Mouse (Mus musculus) heart, embryonic 12.5 days (tissue): Measurements from ENCODE around the gene Nfu1. TPM values are rescaled to one million over a fixed set of nuclear protein-coding genes. Genes with fewer than 3 reads are reported as not detected.

Source experiments
- ATAC-seq: fragments of 200-750 bp; cut with Nextera tagmentation; 2 replicates; pipeline ENCODE4 v1.8.0; 2017; ENCODE audit warnings: moderate TSS enrichment, moderate library complexity; ENCODE audit not compliant: insufficient number of reproducible peaks, low FRiP score
- H3K27ac ChIP-seq: fragments of 300-500 bp; sonication (generic); 2 replicates; pipeline ENCODE4 v1.5.1; 2016; ENCODE audit warnings: mild to moderate bottlenecking, moderate library complexity; ENCODE audit not compliant: poor library complexity, severe bottlenecking
- H3K27me3 ChIP-seq: fragments of 300-500 bp; sonication (generic); replicated peaks from 2 replicates; pipeline ENCODE4 v1.6.1; 2016; ENCODE audit warnings: mild to moderate bottlenecking, moderate library complexity
- H3K36me3 ChIP-seq: fragments of 300-500 bp; sonication (generic); 2 replicates; pipeline ENCODE4 v1.6.1; 2016; ENCODE audit warnings: mild to moderate bottlenecking, moderate library complexity
- H3K4me1 ChIP-seq: fragments of 300-500 bp; sonication (generic); replicated peaks from 2 replicates; pipeline ENCODE4 v1.6.1; 2016; ENCODE audit warnings: mild to moderate bottlenecking
- H3K4me2 ChIP-seq: fragments of 300-500 bp; sonication (generic); 2 replicates; pipeline ENCODE4 v1.6.1; 2016; ENCODE audit warnings: mild to moderate bottlenecking, moderate library complexity
- H3K4me3 ChIP-seq: fragments of 300-500 bp; sonication (generic); 2 replicates; pipeline ENCODE4 v1.5.1; 2016; ENCODE audit warnings: mild to moderate bottlenecking
- H3K9ac ChIP-seq: fragments of 300-500 bp; sonication (generic); 2 replicates; pipeline ENCODE4 v1.6.1; 2016; ENCODE audit warnings: mild to moderate bottlenecking, moderate library complexity
- H3K9me3 ChIP-seq: fragments of 300-500 bp; sonication (generic); replicated peaks from 2 replicates; pipeline ENCODE4 v1.6.1; 2016; ENCODE audit warnings: mild to moderate bottlenecking, moderate library complexity
- WGBS: fragments of 180-500 bp; shearing (Covaris S2); methylation state at CpG from one replicate; pipeline ENCODE4 v1.1.7; 2016; 5-methylcytosine and 5-hydroxymethylcytosine counted together
- polyA plus RNA-seq: library from polyadenylated mRNA; unstranded; fragments of >200 nt; fragmentation: Nextera tagmentation; extraction: Ambion mirVana; gene quantifications from 2 replicates; pipeline ENCODE4 v1.2.1, GENCODE M21; 2016

The Nfu1 gene
- 97.7 and 101 TPM in 2 replicates for polyA plus RNA-seq

GRCm38 (mm10) chr6:87008887-87009286 lies at the start of gene Nfu1:
Nfu1 (plus strand) TSS chr6:87009236.
- peaks cover 6% of the 10 kb centered on the region; the same call in 1 of the 2 replicates for H3K9me3 ChIP-seq
- peaks cover 7% of the 10 kb centered on the region for H3K4me1 ChIP-seq
- H3K27ac ChIP-seq = peak within 1 kb of the TSS; percentile 98
- H3K9ac ChIP-seq = peak within 1 kb of the TSS; percentile 98
- ATAC-seq = no peak
- no peaks in the 10 kb centered on the region for H3K27me3 ChIP-seq
- peak within 1 kb of the TSS; percentile 69 for H3K4me2 ChIP-seq
- peak within 1 kb of the TSS; percentile 98 for H3K4me3 ChIP-seq
- H3K36me3 ChIP-seq = peaks cover 15% of the 10 kb centered on the region
- WGBS = 78% methylated on average over 6 of the region's 6 CpGs

GRCm38 (mm10) chr6:86963987-86964685 lies 44.9 kb upstream of the Nfu1 start:
- 91% methylated on average over 7 of the region's 7 CpGs for WGBS
- ATAC-seq = no peak
- H3K4me2 ChIP-seq = no peak overlapping the region
- no peak overlapping the region for H3K27ac ChIP-seq
- H3K4me3 ChIP-seq = no peak overlapping the region
- no peaks in the 10 kb centered on the region for H3K4me1 ChIP-seq
- no peaks in the 10 kb centered on the region for H3K27me3 ChIP-seq
- peaks cover 88% of the 10 kb centered on the region for H3K36me3 ChIP-seq
- no peak overlapping the region for H3K9ac ChIP-seq
- no peaks in the 10 kb centered on the region for H3K9me3 ChIP-seq

GRCm38 (mm10) chr6:86967166-86967565 lies 41.9 kb upstream of the Nfu1 start:
- no peak overlapping the region for H3K9ac ChIP-seq
- ATAC-seq = no peak
- no peak overlapping the region for H3K27ac ChIP-seq
- H3K36me3 ChIP-seq = peaks cover 91% of the 10 kb centered on the region
- WGBS = 80% methylated on average over 2 of the region's 2 CpGs
- no peaks in the 10 kb centered on the region for H3K27me3 ChIP-seq
- no peaks in the 10 kb centered on the region for H3K4me1 ChIP-seq
- no peak overlapping the region for H3K4me2 ChIP-seq
- no peaks in the 10 kb centered on the region for H3K9me3 ChIP-seq
- H3K4me3 ChIP-seq = no peak overlapping the region

- WGBS = 91% methylated on average over 4 of the region's 4 CpGs
- Histone ChIP-seq H3K9me3 (no peaks in the 10 kb centered on the region), H3K4me1 (peaks cover 4% of the 10 kb centered on the region), H3K4me2 (no peak overlapping the region), H3K27ac (no peak overlapping the region), H3K36me3 (peaks cover 70% of the 10 kb centered on the region), H3K27me3 (no peaks in the 10 kb centered on the region), H3K9ac (no peak overlapping the region), H3K4me3 (no peak overlapping the region)
- no peak for ATAC-seq
Measured at GRCm38 (mm10) chr6:86973956-86974355, 35.1 kb upstream of the Nfu1 start.

GRCm38 (mm10) chr6:86978156-86978908 lies 30.7 kb upstream of the Nfu1 start:
- Histone ChIP-seq H3K4me3 (no peak overlapping the region), H3K4me2 (no peak overlapping the region), H3K27me3 (no peaks in the 10 kb centered on the region), H3K9ac (no peak overlapping the region), H3K36me3 (peaks cover 50% of the 10 kb centered on the region), H3K27ac (no peak overlapping the region), H3K4me1 (peaks cover 6% of the 10 kb centered on the region), H3K9me3 (no peaks in the 10 kb centered on the region)
- no peak for ATAC-seq
- WGBS = 64% methylated on average over 8 of the region's 8 CpGs

- Histone ChIP-seq H3K4me3 (no peak overlapping the region), H3K9ac (no peak overlapping the region), H3K9me3 (no peaks in the 10 kb centered on the region), H3K36me3 (peaks cover 48% of the 10 kb centered on the region), H3K4me1 (peaks cover 6% of the 10 kb centered on the region), H3K4me2 (no peak overlapping the region), H3K27me3 (no peaks in the 10 kb centered on the region), H3K27ac (0 out of 2 replicates have a peak overlapping the region, but pooled peaks have one; percentile 6)
- 64% methylated on average over 6 of the region's 6 CpGs for WGBS
- ATAC-seq = no peak
Measured at GRCm38 (mm10) chr6:86978909-86979265, 30.1 kb upstream of the Nfu1 start.

GRCm38 (mm10) chr6:86981206-86981605 lies 27.8 kb upstream of the Nfu1 start:
- H3K4me2 ChIP-seq = no peak overlapping the region
- WGBS = 73% methylated on average over 2 of the region's 2 CpGs
- H3K9ac ChIP-seq = no peak overlapping the region
- H3K27me3 ChIP-seq = no peaks in the 10 kb centered on the region
- H3K9me3 ChIP-seq = no peaks in the 10 kb centered on the region
- peaks cover 6% of the 10 kb centered on the region for H3K4me1 ChIP-seq
- peaks cover 52% of the 10 kb centered on the region for H3K36me3 ChIP-seq
- no peak overlapping the region for H3K27ac ChIP-seq
- H3K4me3 ChIP-seq = no peak overlapping the region
- no peak for ATAC-seq

- H3K9me3 ChIP-seq = no peaks in the 10 kb centered on the region
- no peaks in the 10 kb centered on the region for H3K27me3 ChIP-seq
- 74% methylated on average over 8 of the region's 8 CpGs for WGBS
- H3K36me3 ChIP-seq = peaks cover 34% of the 10 kb centered on the region
- H3K9ac ChIP-seq = no peak overlapping the region
- ATAC-seq = no peak
- H3K27ac ChIP-seq = no peak overlapping the region
- H3K4me2 ChIP-seq = no peak overlapping the region
- peaks cover 33% of the 10 kb centered on the region for H3K4me1 ChIP-seq
- no peak overlapping the region for H3K4me3 ChIP-seq
Measured at GRCm38 (mm10) chr6:86985314-86986106, 23.5 kb upstream of the Nfu1 start.

GRCm38 (mm10) chr6:86989576-86989975 lies 19.5 kb upstream of the Nfu1 start:
- Histone ChIP-seq H3K4me3 (no peak overlapping the region), H3K9ac (no peak overlapping the region), H3K4me2 (no peak overlapping the region), H3K9me3 (no peaks in the 10 kb centered on the region), H3K27me3 (no peaks in the 10 kb centered on the region), H3K27ac (peak overlapping the region; percentile 83), H3K36me3 (peaks cover 7% of the 10 kb centered on the region; the same call in 1 of the 2 replicates), H3K4me1 (peaks cover 56% of the 10 kb centered on the region)
- peak; percentile 56 for ATAC-seq
- 54% methylated on average over 6 of the region's 6 CpGs for WGBS

- H3K4me3 ChIP-seq = no peak overlapping the region
- peak; percentile 85 for ATAC-seq
- 31% methylated on average over 3 of the region's 3 CpGs for WGBS
- H3K9me3 ChIP-seq = no peaks in the 10 kb centered on the region
- H3K36me3 ChIP-seq = peaks cover 7% of the 10 kb centered on the region
- peak overlapping the region; percentile 90 for H3K27ac ChIP-seq
- no peak overlapping the region for H3K9ac ChIP-seq
- H3K4me2 ChIP-seq = peak overlapping the region; percentile 38
- H3K27me3 ChIP-seq = no peaks in the 10 kb centered on the region
- H3K4me1 ChIP-seq = peaks cover 58% of the 10 kb centered on the region
Measured at GRCm38 (mm10) chr6:86991041-86991440, 18.0 kb upstream of the Nfu1 start.

GRCm38 (mm10) chr6:86992349-86992748 lies 16.7 kb upstream of the Nfu1 start:
- no peak overlapping the region for H3K9ac ChIP-seq
- no peaks in the 10 kb centered on the region for H3K9me3 ChIP-seq
- H3K4me2 ChIP-seq = no peak overlapping the region
- peaks cover 16% of the 10 kb centered on the region for H3K36me3 ChIP-seq
- peaks cover 57% of the 10 kb centered on the region for H3K4me1 ChIP-seq
- ATAC-seq = no peak
- WGBS = 92% methylated on average over 8 of the region's 8 CpGs
- H3K27me3 ChIP-seq = no peaks in the 10 kb centered on the region
- no peak overlapping the region for H3K27ac ChIP-seq
- H3K4me3 ChIP-seq = no peak overlapping the region
